Mouse (Mus musculus): ENCODE results near the gene Slit1.

DNA sequence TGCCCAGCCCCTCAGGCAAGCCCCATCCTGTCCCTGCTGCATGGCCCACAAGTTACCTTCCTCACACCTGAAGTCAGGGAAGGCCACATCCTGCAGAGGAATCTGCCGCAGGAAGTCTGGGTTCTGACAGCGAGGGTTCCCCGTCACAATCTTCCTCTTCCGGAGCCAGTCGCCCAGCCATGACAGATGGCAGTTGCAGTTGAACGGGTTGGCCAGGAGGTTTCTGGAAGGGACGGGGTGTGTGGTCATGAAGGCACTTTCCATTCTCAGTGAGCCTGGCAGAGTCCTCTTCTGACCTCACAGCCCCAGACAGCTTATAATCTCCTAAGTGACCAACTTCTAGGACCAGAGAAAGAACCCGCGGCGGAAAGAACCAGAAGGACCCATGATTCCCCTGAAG lies 109.4 kb downstream of the Slit1 start:
- TF ChIP-seq TAL1 (IDR thresholded peaks at IDR 0.05; ENCODE audit: low read length), result no peak
- no peak for TF ChIP-seq GATA1 (IDR thresholded peaks at IDR 0.05; ENCODE audit: low read length)
